Mouse (Mus musculus) stomach, embryonic 15.5 days (tissue): ENCODE data around the gene Zp1. TPM values are rescaled to one million over a fixed set of nuclear protein-coding genes. Genes with fewer than 3 reads are reported as not detected.

Source experiments
- ATAC-seq: fragments of 200-750 bp; cut with Nextera tagmentation; 2 replicates; pipeline ENCODE4 v1.8.0; 2017; ENCODE audit warnings: low read depth, moderate number of reproducible peaks, moderate TSS enrichment; ENCODE audit not compliant: insufficient read depth, low FRiP score
- H3K27ac ChIP-seq: fragments of 300-500 bp; sonication (generic); 2 replicates; pipeline ENCODE4 v1.5.1; 2015; ENCODE audit warnings: mild to moderate bottlenecking, inconsistent platforms
- H3K27me3 ChIP-seq: fragments of 300-500 bp; sonication (generic); replicated peaks from 2 replicates; pipeline ENCODE4 v1.6.1; 2015; ENCODE audit warnings: inconsistent platforms
- H3K36me3 ChIP-seq: fragments of 300-500 bp; sonication (generic); 2 replicates; pipeline ENCODE4 v1.6.1; 2015; ENCODE audit warnings: inconsistent platforms
- H3K4me1 ChIP-seq: fragments of 300-500 bp; sonication (generic); 2 replicates; pipeline ENCODE4 v1.6.1; 2015; ENCODE audit warnings: inconsistent platforms
- H3K4me2 ChIP-seq: fragments of 300-500 bp; sonication (generic); 2 replicates; pipeline ENCODE4 v1.6.1; 2015; ENCODE audit warnings: mild to moderate bottlenecking, inconsistent platforms
- H3K4me3 ChIP-seq: fragments of 300-500 bp; sonication (generic); replicated peaks from 2 replicates; pipeline ENCODE4 v1.5.1; 2015; ENCODE audit warnings: inconsistent platforms
- H3K9ac ChIP-seq: fragments of 300-500 bp; sonication (generic); 2 replicates; pipeline ENCODE4 v1.6.1; 2015; ENCODE audit warnings: inconsistent platforms
- H3K9me3 ChIP-seq: fragments of 300-500 bp; sonication (generic); 2 replicates; pipeline ENCODE4 v1.6.1; 2016; ENCODE audit warnings: inconsistent platforms
- WGBS: fragments of 180-500 bp; shearing (Covaris S2); methylation state at CpG from one replicate; pipeline ENCODE4 v1.1.7; 2015; 5-methylcytosine and 5-hydroxymethylcytosine counted together
- polyA plus RNA-seq: library from polyadenylated mRNA; unstranded; fragments of >200 nt; fragmentation: Nextera tagmentation; extraction: Ambion mirVana; gene quantifications from 2 replicates; pipeline ENCODE4 v1.2.1, GENCODE M21; 2015

The Zp1 gene
- polyA plus RNA-seq, 1 experiment from 2014 or later = not detected

- no peaks in the 10 kb centered on the region; the same call in 1 of the 2 replicates for H3K4me1 ChIP-seq
- H3K9me3 ChIP-seq = no peaks in the 10 kb centered on the region
- H3K4me2 ChIP-seq = no peak overlapping the region
- no peak for ATAC-seq
- H3K9ac ChIP-seq = no peak overlapping the region
- H3K27me3 ChIP-seq = no peaks in the 10 kb centered on the region; the same call in 1 of the 2 replicates
- H3K27ac ChIP-seq = no peak overlapping the region
- H3K36me3 ChIP-seq = no peaks in the 10 kb centered on the region
- H3K4me3 ChIP-seq = no peak overlapping the region
- 89% methylated on average over 10 of the region's 10 CpGs for WGBS
These were observed 2.0 kb downstream of the Zp1 start for GRCm38 (mm10) chr19:10918321-10918991.

GRCm38 (mm10) chr19:10916506-10916905, 3.9 kb downstream of the Zp1 start:
- Histone ChIP-seq H3K4me2 (no peak overlapping the region), H3K36me3 (no peaks in the 10 kb centered on the region), H3K27me3 (no peaks in the 10 kb centered on the region; the same call in 1 of the 2 replicates), H3K9me3 (no peaks in the 10 kb centered on the region), H3K4me1 (peaks cover 1% of the 10 kb centered on the region; the same call in 1 of the 2 replicates), H3K9ac (no peak overlapping the region), H3K4me3 (no peak overlapping the region), H3K27ac (no peak overlapping the region)
- 50% methylated on average over 5 of the region's 5 CpGs for WGBS
- no peak for ATAC-seq

- ATAC-seq = no peak
- Histone ChIP-seq H3K27me3 (no peaks in the 10 kb centered on the region; the same call in 1 of the 2 replicates), H3K4me1 (peaks cover 2% of the 10 kb centered on the region), H3K27ac (no peak overlapping the region), H3K4me3 (no peak overlapping the region), H3K36me3 (no peaks in the 10 kb centered on the region), H3K9me3 (no peaks in the 10 kb centered on the region), H3K9ac (no peak overlapping the region), H3K4me2 (no peak overlapping the region)
- 57% methylated on average over 2 of the region's 2 CpGs for WGBS
These were observed 5.6 kb downstream of the Zp1 start for GRCm38 (mm10) chr19:10914870-10915269.

- Histone ChIP-seq H3K4me3 (no peak overlapping the region), H3K27me3 (no peaks in the 10 kb centered on the region; the same call in 1 of the 2 replicates), H3K36me3 (no peaks in the 10 kb centered on the region), H3K4me1 (peaks cover 2% of the 10 kb centered on the region), H3K9me3 (no peaks in the 10 kb centered on the region), H3K9ac (no peak overlapping the region), H3K4me2 (no peak overlapping the region), H3K27ac (no peak overlapping the region)
- no peak for ATAC-seq
- WGBS = 36% methylated on average over 7 of the region's 7 CpGs
These were observed 6.1 kb downstream of the Zp1 start for GRCm38 (mm10) chr19:10914291-10914690.

- H3K9me3 ChIP-seq = no peaks in the 10 kb centered on the region
- H3K36me3 ChIP-seq = 0 out of 2 replicates have a peak, but pooled peaks cover 4% of the 10 kb centered on the region
- H3K4me1 ChIP-seq = peaks cover 18% of the 10 kb centered on the region; the same call in 1 of the 2 replicates
- H3K27ac ChIP-seq = peak overlapping the region; percentile 90
- ATAC-seq = peak; percentile 59; the same call in 1 of the 2 replicates
- no peak overlapping the region for H3K4me2 ChIP-seq
- H3K4me3 ChIP-seq = no peak overlapping the region
- H3K9ac ChIP-seq = no peak overlapping the region
- 45% methylated on average over 6 of the region's 6 CpGs for WGBS
- H3K27me3 ChIP-seq = no peaks in the 10 kb centered on the region
These were observed 11.2 kb downstream of the Zp1 start for GRCm38 (mm10) chr19:10909087-10909721.

GRCm38 (mm10) chr19:10907891-10908290, 12.5 kb downstream of the Zp1 start:
- Histone ChIP-seq H3K36me3 (peaks cover 13% of the 10 kb centered on the region), H3K9me3 (no peaks in the 10 kb centered on the region), H3K9ac (no peak overlapping the region), H3K4me3 (no peak overlapping the region), H3K27me3 (no peaks in the 10 kb centered on the region), H3K4me1 (peaks cover 21% of the 10 kb centered on the region; the same call in 1 of the 2 replicates), H3K27ac (peak overlapping the region; percentile 90; the same call in 1 of the 2 replicates), H3K4me2 (no peak overlapping the region)
- WGBS = 50% methylated on average over 3 of the region's 3 CpGs
- no peak for ATAC-seq

- no peak overlapping the region for H3K9ac ChIP-seq
These were observed 14.8 kb downstream of the Zp1 start for GRCm38 (mm10) chr19:10905728-10906000.

GRCm38 (mm10) chr19:10904927-10905727, 15.3 kb downstream of the Zp1 start:
- Histone ChIP-seq H3K4me2 (peak overlapping the region; percentile 32; the same call in 1 of the 2 replicates), H3K27me3 (no peaks in the 10 kb centered on the region), H3K4me3 (no peak overlapping the region), H3K4me1 (peaks cover 19% of the 10 kb centered on the region; the same call in 1 of the 2 replicates), H3K36me3 (peaks cover 38% of the 10 kb centered on the region), H3K9me3 (no peaks in the 10 kb centered on the region), H3K27ac (peak overlapping the region; percentile 91), H3K9ac (no peak overlapping the region)
- peak; percentile 75 for ATAC-seq
- WGBS = 35% methylated on average over 7 of the region's 7 CpGs

More at GRCm38 (mm10) chr19:10905728-10906000, 14.8 kb downstream of the Zp1 start:
- Histone ChIP-seq H3K27ac (peak overlapping the region; percentile 91), H3K9me3 (no peaks in the 10 kb centered on the region), H3K36me3 (peaks cover 32% of the 10 kb centered on the region), H3K4me3 (no peak overlapping the region), H3K4me2 (peak overlapping the region; percentile 32; the same call in 1 of the 2 replicates), H3K4me1 (peaks cover 19% of the 10 kb centered on the region; the same call in 1 of the 2 replicates), H3K27me3 (no peaks in the 10 kb centered on the region)
- WGBS = 48% methylated on average over 5 of the region's 5 CpGs
- no peak for ATAC-seq

GRCm38 (mm10) chr19:10904512-10904911, 15.9 kb downstream of the Zp1 start:
- Histone ChIP-seq H3K4me3 (no peak overlapping the region), H3K4me2 (no peak overlapping the region), H3K27me3 (no peaks in the 10 kb centered on the region), H3K27ac (peak overlapping the region; percentile 49; the same call in 1 of the 2 replicates), H3K9ac (no peak overlapping the region), H3K9me3 (no peaks in the 10 kb centered on the region), H3K36me3 (peaks cover 44% of the 10 kb centered on the region), H3K4me1 (peaks cover 19% of the 10 kb centered on the region; the same call in 1 of the 2 replicates)
- no peak for ATAC-seq
- 64% methylated on average over 5 of the region's 5 CpGs for WGBS

- Histone ChIP-seq H3K4me2 (no peak overlapping the region), H3K27ac (no peak overlapping the region), H3K9me3 (no peaks in the 10 kb centered on the region), H3K27me3 (no peaks in the 10 kb centered on the region), H3K9ac (no peak overlapping the region), H3K4me1 (peaks cover 28% of the 10 kb centered on the region), H3K4me3 (no peak overlapping the region), H3K36me3 (peaks cover 62% of the 10 kb centered on the region)
- 90% methylated on average over 5 of the region's 5 CpGs for WGBS
- ATAC-seq = no peak
These were observed 19.4 kb downstream of the Zp1 start for GRCm38 (mm10) chr19:10901046-10901445.

- ATAC-seq = no peak
- H3K9me3 ChIP-seq = no peaks in the 10 kb centered on the region
- H3K27ac ChIP-seq = no peak overlapping the region
- H3K27me3 ChIP-seq = no peaks in the 10 kb centered on the region
- peaks cover 62% of the 10 kb centered on the region for H3K36me3 ChIP-seq
- H3K4me1 ChIP-seq = peaks cover 22% of the 10 kb centered on the region
- no peak overlapping the region for H3K9ac ChIP-seq
- H3K4me3 ChIP-seq = no peak overlapping the region
- no peak overlapping the region for H3K4me2 ChIP-seq
- WGBS = 81% methylated on average over 6 of the region's 6 CpGs
These were observed 20.1 kb downstream of the Zp1 start for GRCm38 (mm10) chr19:10900315-10900714.
